Mouse (Mus musculus) gastrocnemius, postnatal 10 days (tissue): ENCODE measurements around the gene Nhsl2. TPM values are rescaled to one million over a fixed set of nuclear protein-coding genes. Genes with fewer than 3 reads are reported as not detected.

Experiments used
- DNase-seq: peaks from one replicate; pipeline ENCODE4 v3.0.0; 2021; ENCODE audit warnings: mixed read lengths
- total RNA-seq, 2 experiments: library from RNA; stranded (reverse); gene quantifications; 2 replicates each; pipeline ENCODE4 v1.2.3; 2021

Nhsl2 gene
- total RNA-seq, 2 experiments from 2014 or later, result 5.7 to 8.6 TPM

GRCm38 (mm10) chrX:102050552-102050951 is 201.4 kb downstream of the Nhsl2 start:
- no peak for DNase-seq

GRCm38 (mm10) chrX:102051225-102051624 is 202.0 kb downstream of the Nhsl2 start:
- no peak for DNase-seq

DNA sequence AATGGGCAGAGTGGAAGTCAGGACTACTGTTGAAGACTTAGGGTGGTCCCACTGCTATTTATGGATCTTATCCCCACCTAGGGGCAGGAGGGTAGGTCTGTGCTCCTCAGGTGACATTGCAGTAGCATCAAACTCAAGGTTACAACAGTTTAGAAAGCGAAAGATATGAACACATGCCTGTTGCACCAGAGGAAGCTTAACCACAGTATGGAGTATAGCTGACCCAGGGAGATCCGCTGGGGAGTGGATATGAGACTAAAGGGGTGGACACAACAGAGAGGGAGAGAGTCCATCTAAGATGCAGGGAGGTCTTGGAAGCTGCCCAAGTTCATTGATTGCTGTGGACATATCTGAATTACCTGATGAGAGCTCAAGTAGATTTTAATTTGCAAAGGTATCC is 204.2 kb downstream of the Nhsl2 start:
- no peak for DNase-seq

- DNase-seq, result no peak
Measured at GRCm38 (mm10) chrX:102054009-102054408, 204.8 kb downstream of the Nhsl2 start.

DNA sequence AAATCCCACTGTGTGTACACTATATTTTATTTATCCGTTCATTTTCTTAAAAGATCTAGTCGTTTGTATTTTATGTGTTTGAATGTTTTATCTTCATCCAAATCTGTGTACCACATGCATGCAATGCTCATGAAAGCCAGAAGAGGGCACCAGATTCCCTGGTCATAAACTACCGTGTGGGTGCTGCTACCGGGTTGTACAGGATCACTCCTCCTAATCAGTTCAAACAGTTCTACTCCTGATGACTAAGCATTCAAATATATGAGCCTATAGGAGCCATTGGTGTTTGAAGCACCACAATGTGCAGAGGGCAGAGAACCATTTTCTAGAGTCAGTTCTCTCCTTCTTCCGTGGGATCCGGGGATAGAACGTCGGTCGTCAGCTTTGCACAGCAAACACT is 210.3 kb downstream of the Nhsl2 start:
- no peak for DNase-seq

DNA sequence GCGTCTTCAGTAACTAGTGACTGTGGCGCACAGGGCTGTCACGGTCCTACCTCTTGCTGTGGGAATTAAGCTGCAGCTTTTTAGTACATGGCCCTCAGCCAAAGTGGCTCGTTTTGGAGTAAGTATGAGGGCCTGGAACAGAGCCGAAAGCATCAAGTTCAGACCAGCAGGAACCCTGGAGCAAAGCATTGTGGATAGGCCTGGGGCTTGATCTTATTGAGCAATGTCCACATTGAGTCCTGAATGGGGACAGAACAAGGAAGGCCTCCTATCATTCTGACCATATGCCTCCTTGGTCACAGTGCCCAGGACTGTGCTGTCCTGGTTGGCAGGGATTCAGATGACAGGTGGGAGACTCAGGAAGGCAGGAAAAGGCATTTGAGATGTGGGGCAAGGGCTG is 211.1 kb downstream of the Nhsl2 start:
- DNase-seq, result no peak

DNA sequence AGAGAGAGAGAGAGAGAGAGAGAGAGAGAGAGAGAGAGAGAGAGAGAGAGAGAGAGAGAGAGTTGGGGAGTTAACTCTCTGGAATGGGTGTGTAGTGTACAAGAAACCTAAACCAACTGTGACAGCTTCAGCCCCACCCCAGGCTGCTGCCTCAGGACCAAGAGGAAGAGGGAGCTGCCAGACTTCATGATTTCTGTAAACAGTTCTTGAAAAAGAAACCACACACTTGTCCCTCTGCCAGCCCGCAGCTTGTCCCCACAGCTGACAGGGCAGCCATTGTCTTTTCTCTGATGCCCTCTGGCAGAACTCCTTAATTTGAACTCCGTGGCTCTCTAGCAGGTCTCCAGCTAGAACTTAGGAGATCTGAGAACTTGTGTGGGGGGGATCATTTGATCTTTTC is 211.7 kb downstream of the Nhsl2 start:
- DNase-seq, result peak; percentile 26

GRCm38 (mm10) chrX:102064062-102064461 is 214.9 kb downstream of the Nhsl2 start:
- no peak for DNase-seq

GRCm38 (mm10) chrX:102065213-102065775 is 216.1 kb downstream of the Nhsl2 start:
- DNase-seq, result no peak

DNA sequence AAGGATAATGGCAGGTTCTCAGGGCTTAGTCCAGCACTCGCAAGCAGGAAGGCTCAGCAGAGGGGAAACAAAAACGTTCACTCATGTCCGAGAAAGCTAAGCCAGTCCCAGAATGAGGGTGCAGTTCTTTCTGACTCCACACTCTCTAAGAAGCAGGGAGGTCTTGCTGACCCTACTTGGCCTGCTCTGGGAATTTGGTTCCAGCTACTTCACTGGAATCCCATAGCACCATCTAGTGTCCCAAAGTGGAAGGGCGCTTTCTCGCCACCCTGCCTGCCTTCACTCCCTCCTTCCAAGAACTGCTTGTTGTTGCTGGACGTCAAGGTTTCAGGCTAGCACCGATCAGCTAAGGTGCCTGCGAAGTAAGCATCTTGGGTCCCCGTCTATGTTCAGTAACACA is 216.9 kb downstream of the Nhsl2 start:
- peak; percentile 71 for DNase-seq

GRCm38 (mm10) chrX:102067118-102067517 is 217.9 kb downstream of the Nhsl2 start:
- no peak for DNase-seq

GRCm38 (mm10) chrX:102068811-102069540 is 219.8 kb downstream of the Nhsl2 start:
- DNase-seq, result no peak

DNA sequence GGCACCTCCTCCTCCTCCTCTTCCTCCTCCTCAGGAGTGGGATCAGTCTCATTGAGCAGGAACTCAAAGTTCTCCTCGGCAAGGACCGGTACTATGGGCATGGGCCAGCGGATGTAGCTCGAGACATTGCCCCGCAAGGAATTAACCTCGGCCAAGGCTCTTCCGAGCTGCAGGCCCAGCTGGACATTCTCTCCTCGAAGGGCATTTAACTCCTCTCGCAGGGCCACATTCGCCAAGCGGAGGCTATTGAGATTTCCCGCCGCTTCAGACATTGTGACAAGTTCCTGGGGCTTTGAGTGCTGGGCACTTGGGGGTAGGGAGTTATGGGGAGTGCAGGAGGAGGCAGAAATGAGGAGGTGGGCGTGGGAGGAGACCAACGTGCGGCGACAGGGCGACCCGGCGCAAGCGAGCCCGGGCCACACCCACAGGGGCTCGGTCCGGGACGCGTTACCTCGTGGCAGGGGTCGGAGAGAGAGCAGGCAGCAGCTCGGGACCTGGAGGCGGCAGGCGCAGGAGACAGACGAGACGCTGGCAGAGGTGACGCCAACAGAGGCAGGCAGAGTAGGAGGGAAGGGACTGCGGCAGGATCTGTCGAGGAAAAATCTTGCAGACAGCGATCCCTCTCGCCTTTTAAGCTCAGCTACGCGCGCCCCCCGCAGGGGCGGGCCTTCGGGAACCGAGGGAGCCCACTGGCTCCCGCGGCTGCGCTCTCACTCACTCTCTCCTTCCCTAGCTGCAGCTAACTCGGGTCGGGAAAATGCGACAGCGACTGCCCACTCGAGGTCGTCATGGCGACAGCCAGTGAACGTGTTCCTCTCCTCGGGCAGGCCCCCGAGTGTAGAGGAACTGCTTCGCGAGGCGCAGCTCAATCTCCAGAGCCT is 221.6 kb downstream of the Nhsl2 start, which contains the start of gene Rtl5:
Gene Rtl5 (minus strand): TSS at position 714 of the 881 bp plus-strand sequence.
- peak; percentile 59 for DNase-seq

- DNase-seq, result no peak
Measured at GRCm38 (mm10) chrX:102071517-102071916, 222.3 kb downstream of the Nhsl2 start.

DNA sequence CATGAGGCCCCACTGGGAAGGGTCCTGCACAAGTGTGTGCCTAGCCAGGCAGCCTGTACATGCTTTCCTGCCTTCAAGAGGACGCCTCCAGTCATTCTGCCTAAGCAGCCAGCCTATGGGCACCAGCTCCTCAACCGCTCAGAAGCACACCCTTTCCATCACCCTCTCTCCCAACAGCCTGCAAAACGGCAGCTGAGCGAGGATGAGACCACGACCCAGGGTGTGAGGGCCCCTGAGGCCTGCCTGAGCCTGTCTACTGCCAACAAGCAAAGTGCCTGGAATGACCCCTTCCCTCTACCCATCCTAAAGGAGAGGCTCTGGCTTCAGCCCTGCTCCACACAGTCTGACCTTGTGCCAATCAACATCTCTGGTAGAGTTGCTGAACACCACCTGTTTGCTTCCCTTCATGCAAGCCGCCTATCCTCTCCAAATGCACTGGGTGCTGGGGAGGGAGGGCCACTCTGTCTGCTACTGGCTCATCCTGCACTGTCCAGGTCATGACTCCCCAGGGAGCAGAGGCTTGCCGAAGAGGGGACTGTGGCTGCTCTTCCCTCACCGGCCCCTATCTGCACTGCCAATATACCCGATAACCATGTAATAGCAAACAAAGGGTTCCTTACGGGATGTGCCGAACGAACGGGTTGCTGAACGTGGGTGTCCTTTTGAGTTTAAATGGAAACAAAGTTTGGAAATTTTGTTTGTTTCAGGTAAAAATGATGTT is 224.6 kb downstream of the Nhsl2 start:
- DNase-seq, result no peak

DNA sequence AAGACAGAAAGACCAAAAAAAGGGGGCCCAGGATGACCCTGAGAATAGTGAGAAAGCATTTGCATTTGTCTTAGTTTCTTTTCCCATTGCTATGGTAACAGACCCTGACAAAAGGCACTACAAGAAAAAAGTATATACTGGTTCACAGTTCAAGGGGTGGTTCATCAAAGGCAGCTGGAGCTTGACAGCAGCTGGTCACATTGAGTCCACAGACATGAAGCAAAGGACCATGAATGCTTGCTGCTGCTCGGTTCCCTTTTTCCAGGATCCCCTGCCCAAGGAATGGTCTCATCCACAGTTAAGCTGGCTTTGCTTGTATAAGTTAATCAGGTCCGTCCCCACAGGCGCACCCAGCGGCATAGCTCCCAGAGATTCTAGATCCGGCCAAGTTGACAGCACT is 225.2 kb downstream of the Nhsl2 start:
- DNase-seq, result no peak

DNA sequence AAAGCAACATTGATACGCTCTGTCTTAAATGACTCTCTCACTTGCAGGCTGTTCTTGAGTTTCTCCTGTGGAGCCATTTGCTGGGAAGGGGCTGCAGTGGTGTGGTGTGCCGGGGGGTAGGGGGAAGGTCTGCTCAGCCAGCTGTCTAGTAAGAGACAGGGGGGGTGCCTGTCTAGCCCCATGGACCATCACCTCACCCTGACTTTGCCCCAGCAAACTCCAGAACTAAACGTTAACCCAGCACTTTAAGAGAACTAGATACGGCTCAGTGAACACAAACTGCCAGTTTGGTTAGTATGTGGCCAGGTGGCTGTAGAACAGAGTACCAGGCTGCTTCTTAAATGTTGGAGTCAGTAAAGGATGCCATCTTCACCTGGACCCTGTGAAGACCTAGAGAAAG is 226.0 kb downstream of the Nhsl2 start:
- no peak for DNase-seq

GRCm38 (mm10) chrX:102076886-102077765 is 227.9 kb downstream of the Nhsl2 start:
- DNase-seq, result no peak

DNA sequence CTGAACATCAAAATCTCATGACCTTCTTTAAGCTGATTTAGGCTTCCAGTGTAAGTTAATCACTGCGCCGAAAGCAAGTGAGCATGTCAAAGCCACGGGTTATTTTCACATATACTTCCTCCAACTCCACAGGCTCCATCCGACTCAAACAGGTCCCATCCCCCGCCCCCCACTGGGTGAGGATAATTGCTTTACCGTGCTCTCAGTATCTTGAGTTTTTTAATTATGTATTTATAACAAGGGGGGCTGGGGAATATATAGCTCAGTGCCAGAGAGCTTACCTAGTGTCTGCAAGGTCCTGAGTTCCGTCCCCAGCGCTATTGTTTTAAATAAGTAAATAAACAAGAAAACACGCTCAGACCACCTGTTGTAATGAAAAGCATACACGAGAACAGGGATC is 231.9 kb downstream of the Nhsl2 start:
- DNase-seq, result no peak

DNA sequence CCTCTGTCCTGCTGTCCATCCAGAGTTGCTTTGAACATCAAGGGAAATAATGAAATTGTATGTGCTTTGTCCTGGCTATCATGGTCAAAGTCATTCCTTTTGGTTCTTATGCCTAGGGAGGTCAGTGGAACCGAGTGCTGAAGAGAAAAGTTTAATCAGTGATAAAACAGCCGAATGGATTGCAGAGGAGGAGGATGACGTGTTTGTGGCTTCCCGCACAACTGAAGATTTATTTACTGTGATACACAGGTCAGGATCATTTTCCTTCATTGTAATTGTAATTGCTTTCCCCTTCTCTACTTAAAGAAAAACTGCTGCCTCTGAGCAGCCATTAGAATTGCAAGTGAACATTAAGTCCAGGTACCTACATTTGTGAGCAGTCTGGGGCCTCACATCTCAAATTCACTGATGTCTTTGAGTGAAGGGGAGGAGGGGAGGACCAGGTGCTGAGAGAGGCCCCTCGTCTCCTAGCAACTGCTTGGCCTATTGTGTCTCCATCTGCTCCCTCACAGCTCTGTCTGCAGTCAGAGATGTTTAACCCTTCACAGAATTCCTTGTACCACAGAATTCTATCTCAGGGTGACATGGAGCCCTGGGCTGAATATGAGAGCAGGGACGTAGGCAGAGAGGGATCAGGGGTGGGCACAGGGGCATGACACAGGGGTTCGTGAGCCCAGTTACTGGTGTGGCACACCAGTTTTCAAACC is 232.5 kb downstream of the Nhsl2 start:
- no peak for DNase-seq

- no peak for DNase-seq
Measured at GRCm38 (mm10) chrX:102082340-102082739, 233.2 kb downstream of the Nhsl2 start.
